Mouse (Mus musculus) heart, embryonic 14.5 days (tissue): ENCODE results near the gene Tmem125. TPM values are rescaled to one million over a fixed set of nuclear protein-coding genes. Genes with fewer than 3 reads are reported as not detected.

Experiments used
- ATAC-seq: fragments of 200-750 bp; cut with Nextera tagmentation; 2 replicates; pipeline ENCODE4 v1.8.0; 2017; ENCODE audit warnings: low read depth, moderate TSS enrichment; ENCODE audit not compliant: insufficient number of reproducible peaks, insufficient read depth, low FRiP score
- H3K27ac ChIP-seq, 2 experiments: fragments of 200-500 bp in 1 of 2; fragments of 300-500 bp in 1 of 2; sonication (generic) in 1 of 2; replicated peaks in 1 of 2; 2 replicates each; pipeline ENCODE4 v1.5.1; 2012 to 2014; ENCODE audit warnings: low read depth in 2 of 2, low read length in 2 of 2, control low read depth in 1 of 2, mild to moderate bottlenecking in 1 of 2, mixed read lengths in 1 of 2; ENCODE audit not compliant: control insufficient read depth in 1 of 2, insufficient read depth in 1 of 2
- H3K27me3 ChIP-seq: fragments of 300-500 bp; sonication (generic); 2 replicates; pipeline ENCODE4 v1.6.1; 2014; ENCODE audit warnings: mild to moderate bottlenecking, low read length, control low read depth; ENCODE audit not compliant: control insufficient read depth, insufficient read depth
- H3K36me3 ChIP-seq: fragments of 300-500 bp; sonication (generic); 2 replicates; pipeline ENCODE4 v1.6.1; 2014; ENCODE audit warnings: mild to moderate bottlenecking, control low read depth, low read length, mixed read lengths; ENCODE audit not compliant: control insufficient read depth, insufficient read depth
- H3K4me1 ChIP-seq, 2 experiments: fragments of 200-500 bp in 1 of 2; fragments of 300-500 bp in 1 of 2; sonication (generic) in 1 of 2; 2 replicates each; pipeline ENCODE4 v1.6.1; 2012 to 2014; ENCODE audit warnings: low read length in 2 of 2, control low read depth in 1 of 2, mixed read lengths in 1 of 2; ENCODE audit not compliant: control insufficient read depth in 2 of 2, insufficient read depth in 2 of 2
- H3K4me2 ChIP-seq: fragments of 300-500 bp; sonication (generic); 2 replicates; pipeline ENCODE4 v1.6.1; 2014; ENCODE audit warnings: mild to moderate bottlenecking, low read length
- H3K4me3 ChIP-seq, 2 experiments: fragments of 200-500 bp in 1 of 2; fragments of 300-500 bp in 1 of 2; sonication (generic) in 1 of 2; 2 replicates each; pipeline ENCODE4 v1.5.1; 2012 to 2014; ENCODE audit warnings: low read length in 2 of 2, mild to moderate bottlenecking in 2 of 2, control low read depth in 1 of 2, low read depth in 1 of 2, moderate library complexity in 1 of 2; ENCODE audit not compliant: control insufficient read depth in 1 of 2, insufficient read depth in 1 of 2
- H3K9ac ChIP-seq: fragments of 300-500 bp; sonication (generic); 2 replicates; pipeline ENCODE4 v1.6.1; 2014; ENCODE audit warnings: mild to moderate bottlenecking, low read length
- H3K9me3 ChIP-seq: fragments of 300-500 bp; sonication (generic); 2 replicates; pipeline ENCODE4 v1.6.1; 2016; ENCODE audit warnings: low read length, control low read depth; ENCODE audit not compliant: control insufficient read depth
- WGBS: fragments of 180-500 bp; shearing (Covaris S2); extraction: QIAGEN DNeasy Blood & Tissue Kit; methylation state at CpG from one replicate; pipeline ENCODE4 v1.1.7; 2014; 5-methylcytosine and 5-hydroxymethylcytosine counted together
- polyA plus RNA-seq: library from polyadenylated mRNA; unstranded; fragments of >200 nt; fragmentation: Nextera tagmentation; extraction: Ambion mirVana; gene quantifications from 2 replicates; pipeline ENCODE4 v1.2.1, GENCODE M21; 2014

Gene Tmem125
- polyA plus RNA-seq, 1 experiment from 2014 or later, result 0.43 TPM

DNA sequence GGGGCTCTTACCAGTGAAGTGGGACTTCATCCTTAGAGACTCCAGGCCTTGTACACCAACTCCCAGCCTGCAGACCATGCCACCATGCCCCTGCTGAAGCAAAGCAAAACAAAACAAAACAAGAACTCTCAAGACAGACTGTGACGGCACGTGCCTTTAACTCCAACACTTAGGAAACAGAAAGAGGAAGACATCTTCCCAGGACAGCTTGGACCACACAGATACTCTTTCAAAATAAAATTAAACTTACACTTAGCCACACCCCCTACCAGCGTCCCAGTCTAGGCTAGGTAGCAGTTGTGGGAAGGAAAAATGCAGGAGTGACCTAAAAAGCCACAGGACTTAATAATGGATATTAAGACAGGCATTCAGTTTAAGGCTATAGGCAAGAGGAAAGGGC lies 18.1 kb downstream of the Tmem125 start:
- no peak overlapping the region for H3K4me2 ChIP-seq
- no peak overlapping the region for H3K4me3 ChIP-seq
- H3K9me3 ChIP-seq, result no peaks in the 10 kb centered on the region
- ATAC-seq, result no peak
- no peak overlapping the region for H3K9ac ChIP-seq
- no peaks in the 10 kb centered on the region for H3K36me3 ChIP-seq
- H3K27ac ChIP-seq, result no peak overlapping the region
- H3K4me1 ChIP-seq, result peaks cover 0 to 3% of the 10 kb centered on the region in 2 experiments; a peak in 1 of 4 replicates
- H3K27me3 ChIP-seq, result peaks cover 2% of the 10 kb centered on the region; the same call in 1 of the 2 replicates
- 68% methylated on average over 3 of the region's 3 CpGs for WGBS

DNA sequence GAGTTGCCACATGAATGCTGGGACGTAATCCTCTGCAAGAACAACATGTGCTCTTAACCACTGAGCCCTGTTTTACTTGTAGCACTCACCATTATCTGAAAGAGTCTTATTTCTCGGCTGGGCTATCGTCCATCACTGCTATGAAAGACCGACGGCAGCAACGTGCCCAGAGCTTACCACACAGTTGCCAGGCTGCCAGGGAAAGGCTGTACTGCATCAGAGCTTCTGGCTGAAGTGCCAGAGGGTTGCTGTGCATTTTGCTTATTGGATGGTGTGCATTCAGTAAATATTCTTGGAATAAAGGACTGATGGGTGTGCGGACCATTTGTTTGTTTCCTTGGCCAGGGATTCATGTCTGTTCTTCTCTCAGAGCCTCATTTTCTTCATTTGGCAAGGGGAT lies 19.9 kb downstream of the Tmem125 start:
- Histone ChIP-seq H3K4me1 (peaks cover 0 to 3% of the 10 kb centered on the region in 2 experiments; a peak in 1 of 4 replicates), H3K4me2 (no peak overlapping the region), H3K9me3 (no peaks in the 10 kb centered on the region), H3K36me3 (no peaks in the 10 kb centered on the region), H3K9ac (no peak overlapping the region), H3K27ac (no peak overlapping the region), H3K4me3 (no peak overlapping the region), H3K27me3 (peaks cover 2% of the 10 kb centered on the region; the same call in 1 of the 2 replicates)
- WGBS, result 65% methylated on average over 7 of the region's 7 CpGs
- no peak for ATAC-seq

DNA sequence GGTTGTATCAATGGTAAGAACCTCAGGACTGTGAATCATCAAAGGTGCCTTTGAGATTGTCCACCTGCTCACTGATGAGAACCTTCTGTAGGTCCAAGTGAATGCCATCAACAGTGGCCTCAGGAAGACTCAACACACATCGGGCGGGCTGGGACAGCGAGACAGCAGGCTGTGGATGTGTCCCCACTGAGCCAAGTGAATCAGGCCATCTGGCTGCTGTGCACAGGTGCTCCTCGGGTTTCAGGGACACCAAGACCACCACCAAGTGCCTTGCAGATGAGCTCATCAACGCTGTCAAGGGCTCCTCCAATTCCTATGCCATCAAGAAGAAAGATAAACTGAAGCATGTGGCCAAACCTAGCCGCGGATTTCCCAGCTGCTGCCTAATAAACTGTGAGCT lies 21.6 kb downstream of the Tmem125 start:
- ATAC-seq, result no peak
- no peak overlapping the region for H3K4me3 ChIP-seq
- 82% methylated on average over 7 of the region's 7 CpGs for WGBS
- no peak overlapping the region for H3K9ac ChIP-seq
- H3K27me3 ChIP-seq, result peaks cover 7% of the 10 kb centered on the region
- H3K36me3 ChIP-seq, result no peaks in the 10 kb centered on the region
- H3K9me3 ChIP-seq, result no peaks in the 10 kb centered on the region
- no peak overlapping the region for H3K4me2 ChIP-seq
- peaks cover 1 to 6% of the 10 kb centered on the region in 2 experiments; a peak in 2 of 4 replicates for H3K4me1 ChIP-seq
- H3K27ac ChIP-seq, result no peak overlapping the region

DNA sequence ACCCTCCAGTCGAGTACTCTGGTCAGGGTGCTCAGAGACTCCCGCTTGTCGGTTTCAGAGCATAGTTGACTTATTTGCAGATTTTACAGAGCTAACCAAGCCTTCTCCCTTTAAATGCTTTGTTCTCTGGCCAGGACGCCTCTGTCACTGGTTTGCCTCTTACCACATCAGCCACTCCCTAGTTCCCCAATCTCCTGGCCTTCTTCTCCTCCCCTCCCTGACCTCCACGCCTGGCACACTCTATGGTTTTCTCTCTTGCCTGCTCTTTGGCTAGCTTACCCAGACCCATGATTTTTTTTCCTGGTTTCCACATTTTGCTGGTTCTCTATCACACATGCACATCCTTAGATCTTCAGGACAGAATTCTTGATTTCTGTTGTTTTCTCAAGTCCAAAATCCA lies 25.6 kb downstream of the Tmem125 start:
- Histone ChIP-seq H3K36me3 (no peaks in the 10 kb centered on the region), H3K4me1 (peaks cover 11 to 13% of the 10 kb centered on the region in 2 experiments), H3K4me3 (no peak overlapping the region), H3K9ac (no peak overlapping the region), H3K27ac (no peak overlapping the region), H3K9me3 (no peaks in the 10 kb centered on the region), H3K4me2 (no peak overlapping the region), H3K27me3 (peaks cover 7% of the 10 kb centered on the region)
- ATAC-seq, result no peak
- WGBS, result 70% methylated on average over 5 of the region's 5 CpGs

DNA sequence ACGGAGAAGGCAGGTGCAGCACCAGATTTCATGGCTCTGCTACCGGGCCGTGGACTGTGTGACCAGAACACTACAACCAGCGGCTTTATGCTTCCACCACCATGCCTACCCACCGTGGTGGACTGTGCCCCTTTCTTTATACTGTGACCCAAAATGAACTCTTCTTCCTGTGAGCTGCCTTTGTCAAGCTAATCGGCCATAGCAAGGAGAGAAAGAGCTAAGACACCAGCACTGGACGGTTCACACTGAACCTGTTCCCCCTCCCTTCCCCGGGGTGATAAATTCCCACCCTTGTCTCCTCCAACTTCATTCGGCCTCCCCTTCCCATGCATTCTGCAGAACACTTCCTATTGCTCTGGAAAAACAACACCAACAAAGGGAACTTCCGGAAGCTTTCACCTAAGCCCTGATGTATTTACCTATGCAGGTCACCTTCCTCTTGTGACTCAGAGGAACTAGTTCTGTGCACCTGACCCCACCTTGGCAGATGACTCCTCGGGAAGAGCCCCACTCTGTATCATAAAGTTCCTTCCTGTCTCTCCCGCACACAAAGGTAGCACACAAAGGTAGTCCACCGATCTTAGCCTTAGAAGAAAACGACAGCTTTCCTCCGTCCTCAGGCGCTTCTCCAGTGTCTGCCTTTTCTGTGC lies 26.2 kb downstream of the Tmem125 start:
- Histone ChIP-seq H3K9ac (no peak overlapping the region), H3K4me2 (peak overlapping the region; percentile 36; the same call in 1 of the 2 replicates), H3K27me3 (peaks cover 7% of the 10 kb centered on the region), H3K4me1 (peaks cover 11 to 13% of the 10 kb centered on the region in 2 experiments), H3K9me3 (no peaks in the 10 kb centered on the region), H3K36me3 (no peaks in the 10 kb centered on the region), H3K4me3 (no peak overlapping the region), H3K27ac (no peak overlapping the region)
- 38% methylated on average over 16 of the region's 16 CpGs for WGBS
- ATAC-seq, result no peak

DNA sequence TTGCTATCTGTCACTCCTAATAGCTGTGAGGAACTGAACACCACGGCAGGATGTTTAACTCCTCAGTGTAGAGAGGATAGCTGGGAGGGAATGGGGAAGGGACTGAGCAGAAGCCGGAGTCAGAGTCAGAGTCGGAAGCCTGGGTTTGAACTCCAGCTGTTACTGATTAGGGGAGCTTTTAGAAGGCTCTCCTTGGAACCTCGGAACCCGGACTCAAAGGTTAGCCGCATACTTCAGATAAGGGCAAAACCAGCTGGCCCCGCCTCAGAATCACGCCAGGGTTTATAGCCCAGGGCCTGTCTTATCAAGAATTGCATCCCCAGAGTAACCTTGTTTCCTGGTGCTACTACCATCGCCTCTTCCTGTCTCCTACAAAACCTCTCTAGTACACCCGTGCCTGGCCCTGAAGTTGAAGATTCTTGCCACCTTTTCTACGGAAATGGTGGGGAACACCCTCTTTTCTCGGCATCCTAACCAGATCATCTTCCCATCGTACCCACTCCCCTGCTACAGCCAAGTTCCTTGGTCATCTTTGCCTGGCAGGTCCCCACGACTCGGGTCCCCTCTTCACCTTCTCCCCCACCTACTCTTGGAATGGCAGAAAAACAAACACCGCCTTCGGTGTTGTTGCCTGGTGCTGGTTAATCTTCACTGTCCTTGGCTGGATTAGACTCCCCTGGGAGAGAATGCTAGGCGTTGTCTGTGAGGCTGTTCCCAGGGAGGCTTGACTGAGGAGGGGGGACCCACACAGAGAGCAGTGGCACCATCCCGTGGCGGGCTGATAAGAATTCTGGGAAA lies 26.9 kb downstream of the Tmem125 start:
- Histone ChIP-seq H3K4me2 (peak overlapping the region; percentile 36), H3K4me1 (peaks cover 11 to 13% of the 10 kb centered on the region in 2 experiments), H3K27me3 (peaks cover 7% of the 10 kb centered on the region), H3K36me3 (no peaks in the 10 kb centered on the region), H3K4me3 (no peak overlapping the region), H3K9ac (peak overlapping the region; percentile 34; the same call in 1 of the 2 replicates), H3K9me3 (no peaks in the 10 kb centered on the region), H3K27ac (no peak overlapping the region)
- 4% methylated on average over 20 of the region's 20 CpGs for WGBS
- ATAC-seq, result no peak

DNA sequence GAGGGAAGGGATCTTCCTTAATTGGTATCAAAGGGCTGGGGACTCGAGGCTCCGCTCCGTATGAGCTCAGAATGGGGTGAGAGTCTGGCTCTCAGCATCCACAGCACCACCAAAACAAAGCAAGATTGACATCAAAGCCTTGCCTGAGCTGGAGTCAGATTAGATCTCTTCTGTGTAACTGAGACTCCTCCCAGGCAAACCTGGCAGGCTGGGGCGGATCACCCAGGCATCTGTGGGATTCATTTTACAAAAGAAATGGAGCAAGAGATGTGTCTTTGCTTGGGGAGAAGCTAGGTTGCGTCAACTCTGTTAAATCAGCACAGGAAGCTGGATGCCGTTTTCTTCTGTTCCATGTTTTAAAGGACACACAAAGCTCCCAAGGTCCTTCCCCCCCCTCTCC lies 34.8 kb downstream of the Tmem125 start:
- 24% methylated on average over 6 of the region's 6 CpGs for WGBS
- Histone ChIP-seq H3K27me3 (no peaks in the 10 kb centered on the region), H3K9me3 (no peaks in the 10 kb centered on the region), H3K27ac (no peak overlapping the region), H3K9ac (no peak overlapping the region), H3K36me3 (no peaks in the 10 kb centered on the region), H3K4me3 (no peak overlapping the region), H3K4me2 (no peak overlapping the region), H3K4me1 (no peaks in the 10 kb centered on the region)
- ATAC-seq, result no peak
